Mouse (Mus musculus): ENCODE data around the gene Cyth1.

DNA sequence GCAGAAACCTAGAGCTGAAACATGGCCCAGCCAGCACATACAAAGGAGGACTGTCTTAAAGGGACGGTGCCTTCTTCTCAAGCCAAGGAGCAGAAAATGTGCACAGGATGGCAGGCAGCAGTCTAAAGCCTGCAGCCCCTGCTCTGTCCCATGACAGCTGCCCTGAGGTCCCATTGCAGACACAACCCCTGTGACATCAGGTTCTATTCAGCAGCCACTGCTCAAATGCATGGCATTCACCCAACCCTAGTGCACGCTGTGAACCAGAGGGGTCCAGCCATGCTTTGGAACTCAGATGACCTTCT lies 50.1 kb downstream of the Cyth1 start:
- TF ChIP-seq CTCF (IDR thresholded peaks at IDR 0.05; ENCODE audit: insufficient read depth, low read depth, low read length): no peak
- TF ChIP-seq POLR2A (IDR thresholded peaks at IDR 0.05; ENCODE audit: insufficient read depth, low read depth, low read length): no peak

Data from olfactory bulb, adult 2 months (tissue).